Mouse (Mus musculus): ENCODE results near the gene Cep131. TPM values are rescaled to one million over a fixed set of nuclear protein-coding genes. Genes with fewer than 3 reads are reported as not detected.

Cep131 gene
- total and polyA plus RNA-seq, 3 experiments: 2.3 to 20.9 (median 10.2) TPM

DNA sequence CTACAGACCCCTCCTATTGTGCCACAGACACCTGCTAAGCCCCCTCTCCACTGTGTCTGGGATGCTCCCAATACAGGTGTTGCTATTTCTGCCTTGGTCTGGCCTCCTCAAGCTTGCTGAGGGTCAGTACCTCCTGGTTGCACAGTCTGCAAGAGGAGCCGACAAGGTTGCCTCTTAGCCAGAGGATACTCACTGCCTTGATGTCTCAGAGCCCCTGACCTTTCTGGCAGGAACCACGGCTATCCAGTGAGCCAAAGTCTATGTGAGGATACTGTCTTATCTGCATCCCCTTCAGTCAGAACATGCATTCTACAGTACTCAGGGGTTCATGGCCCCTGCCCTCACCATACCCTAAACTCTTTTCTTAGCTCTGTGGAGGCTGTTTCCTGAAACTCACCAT, 31.0 kb upstream of the Cep131 start:
- no peak overlapping the region for H3K4me3 ChIP-seq (replicated peaks in 1 of 3; ENCODE audit: low read depth in 2 of 3, low read length in 2 of 3, poor library complexity in 1 of 3)
- no peaks in the 10 kb centered on the region for H3K27me3 ChIP-seq (replicated peaks)
- no peak overlapping the region for H3K27ac ChIP-seq (ENCODE audit: insufficient read depth, low read depth)
- dilution Hi-C loops (cut with MboI; ENCODE audit: extremely low pct_ligation_motif_present, extremely low pct_unique_long_range_greater_than_20kb, low sequenced_read_pairs) (no loop called here), in situ Hi-C loops (cut with MboI; ENCODE audit: low pct_ligation_motif_present, low pct_unique_long_range_greater_than_20kb, low sequenced_read_pairs) (no loop called here)
- peaks cover 72 to 99% of the 10 kb centered on the region in 2 experiments for H3K36me3 ChIP-seq (replicated peaks in 1 of 2; ENCODE audit: control insufficient read depth in 1 of 2, insufficient read depth in 1 of 2, low read length in 1 of 2)
- H3K9me3 ChIP-seq (replicated peaks; ENCODE audit: low read length): no peaks in the 10 kb centered on the region
- no peak overlapping the region for H3K4me2 ChIP-seq (ENCODE audit: insufficient read depth, low read depth, poor library complexity, severe bottlenecking)
- TF ChIP-seq BHLHE40 (IDR thresholded peaks at IDR 0.05; ENCODE audit: low read depth, low read length): no peak
- TF ChIP-seq POLR2AphosphoS2 (IDR thresholded peaks at IDR 0.05; ENCODE audit: low read depth, low read length): no peak
- no peak for TF ChIP-seq RAD21 (IDR thresholded peaks at IDR 0.05; ENCODE audit: low read depth, low read length)
- no peak for TF ChIP-seq CTCF (conservative IDR thresholded peaks at IDR 0.05 in 1 of 2, IDR thresholded peaks at IDR 0.05 in 1 of 2; ENCODE audit: low read depth in 2 of 2, low read length in 2 of 2)
- no peak for TF ChIP-seq ZKSCAN1 (IDR thresholded peaks at IDR 0.05; ENCODE audit: borderline replicate concordance, low read depth, low read length)
- peaks cover 0 to 9% of the 10 kb centered on the region in 2 experiments; a peak in 2 of 4 replicates for H3K4me1 ChIP-seq (ENCODE audit: control insufficient read depth in 1 of 2, insufficient read depth in 2 of 2)
- DNase-seq (ENCODE audit: extremely low read depth): no peak
- no peaks in the 10 kb centered on the region for H3K79me2 ChIP-seq (replicated peaks; ENCODE audit: control insufficient read depth, extremely low read depth, insufficient read depth, poor library complexity, severe bottlenecking)
- no peak overlapping the region for H3K9ac ChIP-seq (ENCODE audit: insufficient read depth, low read depth)

- Histone ChIP-seq H3K9me3 (replicated peaks; ENCODE audit: low read length) (no peaks in the 10 kb centered on the region), H3K4me2 (ENCODE audit: insufficient read depth, low read depth, poor library complexity, severe bottlenecking) (no peak overlapping the region), H3K27me3 (replicated peaks) (no peaks in the 10 kb centered on the region), H3K36me3 (replicated peaks in 1 of 2; ENCODE audit: control insufficient read depth in 1 of 2, insufficient read depth in 1 of 2, low read length in 1 of 2) (peaks cover 70 to 98% of the 10 kb centered on the region in 2 experiments), H3K79me2 (replicated peaks; ENCODE audit: control insufficient read depth, extremely low read depth, insufficient read depth, poor library complexity, severe bottlenecking) (no peaks in the 10 kb centered on the region), H3K27ac (ENCODE audit: insufficient read depth, low read depth) (no peak overlapping the region), H3K4me1 (ENCODE audit: control insufficient read depth in 1 of 2, insufficient read depth in 2 of 2) (peaks cover 0 to 9% of the 10 kb centered on the region in 2 experiments; a peak in 2 of 4 replicates), H3K4me3 (replicated peaks in 1 of 3; ENCODE audit: low read depth in 2 of 3, low read length in 2 of 3, poor library complexity in 1 of 3) (peak overlapping the region in 1 of 3 experiments; percentile 31), H3K9ac (ENCODE audit: insufficient read depth, low read depth) (no peak overlapping the region)
- dilution Hi-C loops (cut with MboI; ENCODE audit: extremely low pct_ligation_motif_present, extremely low pct_unique_long_range_greater_than_20kb, low sequenced_read_pairs) (no loop called here), in situ Hi-C loops (cut with MboI; ENCODE audit: low pct_ligation_motif_present, low pct_unique_long_range_greater_than_20kb, low sequenced_read_pairs) (no loop called here)
- no peak for DNase-seq (ENCODE audit: extremely low read depth)
- TF ChIP-seq MAZ (IDR thresholded peaks at IDR 0.05; ENCODE audit: low read depth, low read length) (no peak), RAD21 (IDR thresholded peaks at IDR 0.05; ENCODE audit: low read depth, low read length) (no peak), MAFK (IDR thresholded peaks at IDR 0.05; ENCODE audit: insufficient replicate concordance, low read length) (no peak), JUN (IDR thresholded peaks at IDR 0.05; ENCODE audit: insufficient read depth, low read depth, low read length) (no peak), MEF2A (IDR thresholded peaks at IDR 0.05; ENCODE audit: borderline replicate concordance, low read depth, low read length) (no peak), BHLHE40 (IDR thresholded peaks at IDR 0.05; ENCODE audit: low read depth, low read length) (no peak), ELF1 (IDR thresholded peaks at IDR 0.05; ENCODE audit: low read depth, low read length) (no peak), CHD2 (IDR thresholded peaks at IDR 0.05; ENCODE audit: low read length) (no peak), SIN3A (IDR thresholded peaks at IDR 0.05; ENCODE audit: low read length) (no peak), IRF4 (IDR thresholded peaks at IDR 0.05; ENCODE audit: low read depth, low read length) (no peak), GABPA (IDR thresholded peaks at IDR 0.05; ENCODE audit: insufficient replicate concordance, low read depth, low read length) (no peak), KAT2A (IDR thresholded peaks at IDR 0.05; ENCODE audit: insufficient replicate concordance, low read length) (no peak), ZC3H11A (IDR thresholded peaks at IDR 0.05; ENCODE audit: low read depth, low read length) (no peak)
These were observed 28.0 kb upstream of the Cep131 start for GRCm38 (mm10) chr11:120114488-120115215.

Data from CH12.LX (cell line).